Mouse (Mus musculus) ES-Bruce4 (cell line): ENCODE data around the gene Inpp5f. TPM values are rescaled to one million over a fixed set of nuclear protein-coding genes. Genes with fewer than 3 reads are reported as not detected.

Experiments
- H3K27ac ChIP-seq: 2 replicates; pipeline ENCODE4 v1.5.1; 2012; ENCODE audit warnings: low read length, inconsistent platforms; ENCODE audit not compliant: insufficient read depth
- H3K27me3 ChIP-seq: 2 replicates; pipeline ENCODE4 v1.6.1; 2012; ENCODE audit warnings: mild to moderate bottlenecking, low read length, inconsistent platforms; ENCODE audit not compliant: control insufficient read depth, poor library complexity, insufficient read depth, severe bottlenecking
- H3K36me3 ChIP-seq: 2 replicates; pipeline ENCODE4 v1.6.1; 2012; ENCODE audit warnings: inconsistent platforms, mild to moderate bottlenecking, low read length, moderate library complexity; ENCODE audit not compliant: control insufficient read depth, poor library complexity, insufficient read depth, severe bottlenecking
- H3K4me1 ChIP-seq: one replicate; pipeline ENCODE4 v1.8.1; 2011; ENCODE audit warnings: low read length; ENCODE audit not compliant: control insufficient read depth, insufficient read depth
- H3K4me3 ChIP-seq: 2 replicates; pipeline ENCODE4 v1.5.1; 2011; ENCODE audit warnings: low read depth, mild to moderate bottlenecking, low read length
- H3K9ac ChIP-seq: 2 replicates; pipeline ENCODE4 v1.6.1; 2012; ENCODE audit warnings: low read depth, mild to moderate bottlenecking, inconsistent platforms; ENCODE audit not compliant: poor library complexity, severe bottlenecking
- H3K9me3 ChIP-seq: replicated peaks from 2 replicates; pipeline ENCODE4 v1.6.1; 2012; ENCODE audit warnings: mild to moderate bottlenecking, low read length, inconsistent platforms; ENCODE audit not compliant: control insufficient read depth, poor library complexity, insufficient read depth, severe bottlenecking
- CTCF ChIP-seq: IDR thresholded peaks from one replicate; pipeline ENCODE4 v1.8.1; 2011; ENCODE audit warnings: low read depth, low read length
- EP300 ChIP-seq: IDR thresholded peaks from 2 replicates; pipeline ENCODE4 v1.6.1; 2011; ENCODE audit warnings: low read depth, low read length; ENCODE audit not compliant: insufficient read depth
- POLR2A ChIP-seq: IDR thresholded peaks from one replicate; pipeline ENCODE4 v1.8.1; 2011; ENCODE audit warnings: low read length; ENCODE audit not compliant: insufficient read depth
- polyA plus RNA-seq: library from polyadenylated mRNA; stranded (reverse); fragments of >200 nt; gene quantifications from 2 replicates; pipeline ENCODE4 v1.2.4, GENCODE M21; 2011; ENCODE audit warnings: low read depth; ENCODE audit not compliant: missing spikeins, insufficient read depth, insufficient read length

The Inpp5f gene
- polyA plus RNA-seq, 1 experiment: 40.6 TPM

DNA sequence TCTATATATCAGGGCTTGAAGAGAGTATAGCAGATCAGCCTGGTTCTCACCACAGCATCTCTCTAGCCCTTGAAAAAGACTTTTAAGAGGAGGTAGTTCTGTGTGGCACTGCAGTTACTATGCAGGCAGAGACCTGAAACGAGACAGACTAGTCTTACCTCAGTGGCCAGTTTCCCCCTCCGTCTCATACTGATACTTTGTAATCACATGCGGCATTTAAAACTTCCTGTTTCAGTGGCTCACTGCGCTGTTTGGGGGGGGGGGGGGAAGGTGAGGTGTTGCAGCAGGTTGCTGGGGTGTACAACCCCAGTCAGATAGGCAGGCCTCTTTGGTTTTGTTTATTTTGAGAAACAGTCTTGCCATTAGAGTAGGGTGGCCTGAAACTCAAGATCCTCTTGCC is 22.0 kb downstream of the Inpp5f start:
- no peak overlapping the region for H3K9ac ChIP-seq
- H3K4me1 ChIP-seq: no peaks in the 10 kb centered on the region
- no peak overlapping the region for H3K27ac ChIP-seq
- no peaks in the 10 kb centered on the region for H3K36me3 ChIP-seq
- TF ChIP-seq CTCF (no peak), POLR2A (no peak), EP300 (no peak)
- no peak overlapping the region for H3K4me3 ChIP-seq
- no peaks in the 10 kb centered on the region for H3K9me3 ChIP-seq
- no peaks in the 10 kb centered on the region for H3K27me3 ChIP-seq

DNA sequence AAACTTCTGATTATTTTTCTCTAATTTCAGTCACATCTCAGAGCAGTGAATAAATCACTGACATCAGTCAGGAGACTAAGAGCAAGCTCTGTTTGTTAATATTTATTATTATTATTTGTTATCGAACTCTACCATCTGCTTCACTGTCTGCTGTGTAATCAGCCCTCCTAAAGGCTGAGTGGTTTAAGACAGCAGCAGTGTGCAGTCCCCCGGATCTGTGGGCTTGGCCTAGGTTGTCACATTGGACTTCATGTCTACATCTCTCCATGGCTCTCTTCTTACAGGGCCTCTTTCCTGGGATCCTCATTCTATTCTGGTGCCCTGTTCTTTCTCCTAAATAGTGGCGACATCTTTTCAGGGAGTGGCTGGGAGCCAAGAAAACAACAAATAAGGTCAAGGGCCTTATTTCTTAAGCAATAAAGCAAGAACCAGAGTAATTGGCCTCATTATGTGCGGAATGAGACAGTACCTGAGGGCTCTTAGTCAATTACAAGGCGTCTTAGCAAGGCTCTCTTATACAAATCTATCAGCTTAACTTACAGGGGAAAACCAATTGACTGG is 28.9 kb downstream of the Inpp5f start:
- TF ChIP-seq CTCF (no peak), EP300 (no peak), POLR2A (no peak)
- H3K4me1 ChIP-seq: no peaks in the 10 kb centered on the region
- H3K9ac ChIP-seq: no peak overlapping the region
- no peaks in the 10 kb centered on the region for H3K36me3 ChIP-seq
- no peaks in the 10 kb centered on the region for H3K27me3 ChIP-seq
- no peak overlapping the region for H3K4me3 ChIP-seq
- no peak overlapping the region for H3K27ac ChIP-seq
- no peaks in the 10 kb centered on the region for H3K9me3 ChIP-seq

DNA sequence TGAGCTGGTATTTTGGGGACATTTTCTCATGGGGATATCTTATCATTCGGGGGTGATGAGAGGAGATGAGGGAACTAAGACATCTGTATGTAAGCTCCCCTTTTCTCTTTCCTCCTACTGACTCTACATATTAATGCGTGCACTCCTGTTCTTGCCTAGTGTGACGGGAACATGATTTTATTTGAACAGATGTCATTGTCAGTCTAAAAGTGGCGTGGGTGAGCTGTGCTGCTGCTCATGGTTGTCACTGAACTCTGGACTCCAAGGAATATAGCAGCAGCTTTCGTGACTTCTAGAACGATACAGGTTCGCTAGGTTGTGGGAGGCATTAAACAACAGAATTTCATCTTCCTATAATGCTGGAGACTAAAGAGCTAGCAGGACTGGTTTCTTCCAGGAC is 30.4 kb downstream of the Inpp5f start:
- TF ChIP-seq POLR2A (no peak), EP300 (no peak), CTCF (no peak)
- no peaks in the 10 kb centered on the region for H3K27me3 ChIP-seq
- H3K4me1 ChIP-seq: no peaks in the 10 kb centered on the region
- H3K9ac ChIP-seq: no peak overlapping the region
- H3K27ac ChIP-seq: no peak overlapping the region
- H3K4me3 ChIP-seq: no peak overlapping the region
- H3K9me3 ChIP-seq: no peaks in the 10 kb centered on the region
- H3K36me3 ChIP-seq: no peaks in the 10 kb centered on the region

DNA sequence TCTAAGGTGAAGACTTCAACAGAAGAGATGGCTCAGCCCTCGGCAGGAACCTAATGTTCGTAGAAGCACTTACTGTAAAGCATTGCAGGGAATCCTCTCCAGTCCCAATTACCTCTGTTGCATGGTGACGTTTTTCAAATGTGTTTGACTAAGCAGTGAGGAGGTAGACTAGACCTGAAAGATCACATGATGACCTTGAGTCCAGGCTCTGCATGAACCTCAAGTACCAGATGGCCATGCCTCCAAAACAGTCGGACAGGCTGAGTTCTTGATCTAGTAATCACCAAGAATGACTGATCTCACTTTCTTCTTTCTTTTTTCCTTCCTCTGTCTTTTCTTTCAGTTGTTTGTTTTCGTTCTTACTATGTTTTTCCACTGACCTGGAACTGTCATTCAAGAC is 31.3 kb downstream of the Inpp5f start:
- TF ChIP-seq CTCF (no peak), EP300 (no peak), POLR2A (no peak)
- Histone ChIP-seq H3K36me3 (no peaks in the 10 kb centered on the region), H3K9me3 (no peaks in the 10 kb centered on the region), H3K27me3 (no peaks in the 10 kb centered on the region), H3K4me3 (no peak overlapping the region), H3K27ac (no peak overlapping the region), H3K4me1 (no peaks in the 10 kb centered on the region), H3K9ac (no peak overlapping the region)

DNA sequence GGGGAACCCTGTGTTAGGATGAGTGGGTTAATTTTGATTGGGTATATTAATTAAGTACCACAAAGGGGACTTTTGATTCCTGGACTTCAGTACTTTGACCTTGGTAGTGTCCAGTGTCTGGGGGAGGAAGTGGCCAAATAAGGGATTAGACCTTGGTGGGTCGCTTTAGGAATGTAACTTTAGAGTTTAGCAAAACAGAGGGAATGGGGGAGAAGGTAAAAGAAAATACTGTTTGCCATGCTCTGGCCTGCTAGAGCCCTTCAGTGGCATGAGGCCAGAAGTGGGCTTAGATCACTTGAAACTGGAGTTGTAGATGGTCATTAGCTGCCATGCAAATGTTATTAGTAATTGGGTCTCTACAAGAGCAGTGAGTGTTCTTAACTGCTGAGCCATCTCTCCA is 45.8 kb downstream of the Inpp5f start:
- 0 out of 2 replicates have a peak, but pooled peaks cover 2% of the 10 kb centered on the region for H3K9me3 ChIP-seq
- no peak overlapping the region for H3K27ac ChIP-seq
- H3K36me3 ChIP-seq: no peaks in the 10 kb centered on the region
- no peaks in the 10 kb centered on the region for H3K27me3 ChIP-seq
- H3K9ac ChIP-seq: no peak overlapping the region
- no peak overlapping the region for H3K4me3 ChIP-seq
- no peak for TF ChIP-seq EP300
- H3K4me1 ChIP-seq: no peaks in the 10 kb centered on the region

DNA sequence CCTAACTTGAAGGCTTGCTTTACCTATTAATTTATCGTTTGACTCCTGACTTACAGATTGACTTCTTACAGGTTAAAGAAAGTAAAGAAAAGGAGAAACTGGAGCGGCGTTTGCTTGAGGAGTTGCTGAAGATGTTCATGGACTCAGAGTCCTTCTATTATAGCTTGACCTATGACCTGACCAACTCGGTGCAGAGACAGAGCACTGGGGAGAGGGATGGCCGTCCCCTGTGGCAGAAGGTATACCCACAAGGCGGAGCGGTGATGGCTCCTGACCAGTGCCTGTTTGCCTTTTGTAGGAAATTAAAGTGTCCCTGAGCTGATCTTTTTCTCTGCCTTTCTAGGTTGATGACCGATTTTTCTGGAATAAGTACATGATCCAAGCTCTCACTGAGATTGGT is 52.8 kb downstream of the Inpp5f start:
- no peak overlapping the region for H3K4me3 ChIP-seq
- no peaks in the 10 kb centered on the region for H3K4me1 ChIP-seq
- no peak overlapping the region for H3K9ac ChIP-seq
- no peaks in the 10 kb centered on the region for H3K36me3 ChIP-seq
- no peak for TF ChIP-seq EP300
- no peak for TF ChIP-seq POLR2A
- TF ChIP-seq CTCF: no peak
- no peak overlapping the region for H3K27ac ChIP-seq
- H3K27me3 ChIP-seq: no peaks in the 10 kb centered on the region
- H3K9me3 ChIP-seq: 0 out of 2 replicates have a peak, but pooled peaks cover 2% of the 10 kb centered on the region
